In the genomic region with DNA sequence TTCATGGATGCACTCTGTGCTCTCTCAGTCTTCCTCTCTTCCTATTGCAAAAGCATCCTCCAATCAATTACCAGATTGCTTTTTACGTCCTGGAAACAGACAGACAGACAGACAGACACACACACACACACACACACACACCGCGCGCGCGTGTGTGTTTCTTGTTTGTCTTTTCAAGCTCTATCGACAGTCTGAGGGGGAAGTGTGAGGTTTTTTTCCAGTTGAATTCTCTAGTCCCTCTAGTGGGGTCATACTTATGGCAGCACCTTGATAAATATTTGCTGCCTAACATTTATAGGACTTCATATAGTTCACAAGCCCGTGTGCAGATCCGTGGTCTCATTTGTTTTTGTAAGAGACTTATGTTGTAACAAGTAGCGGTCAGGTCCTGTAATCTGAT, we compare ENCODE assay signal across 30 mouse cellular contexts. TPM values are rescaled to one million over a fixed set of nuclear protein-coding genes. Genes with fewer than 3 reads are reported as not detected.
DNase-seq lines count a peak whose midpoint lies in the region; ATAC-seq and TF ChIP-seq lines count a peak whose summit lies in the region.
"Had no signal": no experiment of that assay in that cellular context is flagged by ENCODE, and none has a peak within 500 bp of the region (broad histone marks: within the 10 kb centered on the region; RNA-seq: fewer than 3 reads in every experiment).

No protein-coding gene starts in this region.

- peaks cover 84% of the 10 kb centered on the region for H3K4me1 ChIP-seq in heart, embryonic 13.5 days
- peaks cover 9% of the 10 kb centered on the region; the same call in 1 of the 2 replicates for H3K4me1 ChIP-seq in spleen, adult 2 months (ENCODE audit: control insufficient read depth, insufficient read depth, insufficient read length)

- TF ChIP-seq POLR2A in spleen, adult 2 months (IDR thresholded peaks at IDR 0.05; ENCODE audit: low read depth, low read length) = no peak

- 75% methylated on average over 10 of the region's 10 CpGs for WGBS in heart, embryonic 13.5 days
- 64% methylated on average over 10 of the region's 10 CpGs for WGBS in spleen, adult 2 months

- no peak for TF ChIP-seq CTCF in spleen, adult 2 months (IDR thresholded peaks at IDR 0.05; ENCODE audit: extremely low read depth, insufficient read depth, insufficient read length, insufficient replicate concordance)

- H3K9ac ChIP-seq in heart, embryonic 13.5 days = peak overlapping the region; percentile 16; the same call in 1 of the 2 replicates
- H3K9ac ChIP-seq: forebrain, embryonic 12.5 days; heart, embryonic 15.5 days; hindbrain, embryonic 13.5 days; liver, embryonic 15.5 days; lung, embryonic 15.5 days; neural tube, embryonic 12.5 days had no signal

- no peak overlapping the region for H3K4me3 ChIP-seq in heart, embryonic 13.5 days
- no peak overlapping the region for H3K4me3 ChIP-seq in spleen, adult 2 months (ENCODE audit: extremely low read depth, insufficient read depth, insufficient read length)
- H3K4me3 ChIP-seq: forebrain, embryonic 12.5 days; heart, adult 2 months; heart, embryonic 15.5 days; hindbrain, embryonic 13.5 days; liver, embryonic 15.5 days; lung, embryonic 15.5 days; neural tube, embryonic 12.5 days had no signal

- DNase-seq in heart, postnatal 4 days = no peak
- DNase-seq in spleen, adult 2 months (ENCODE audit: low read depth in 1 of 2, low spot score in 2 of 2) = no peak
- no peak for DNase-seq in spleen, postnatal 36 days (ENCODE audit: low spot score in 2 of 2)
- DNase-seq in induced T-regulatory cell, adult 2 months (ENCODE audit: low read depth) = peak; percentile 29
- no peak for DNase-seq in gastrocnemius, postnatal 4 days (ENCODE audit: low spot score in 2 of 2)
- no peak for DNase-seq in neural tube, embryonic 10.5 days (ENCODE audit: extremely low spot score, low spot score)
- DNase-seq: adrenal gland, adult 8-10 months; cerebellum, postnatal 14 days; gastrocnemius, postnatal 14 days; heart, adult 2 months; heart, postnatal 36 days; kidney, adult 11 months; kidney, postnatal 4 days; layer of hippocampus, postnatal 36 days; left cerebral cortex, postnatal 4 days; liver; right cerebral cortex, adult 18-20 months; spleen, adult 18-20 months had no signal

- H3K36me3 ChIP-seq in heart, embryonic 13.5 days = peaks cover 51% of the 10 kb centered on the region
- peaks cover 3% of the 10 kb centered on the region; the same call in 1 of the 2 replicates for H3K36me3 ChIP-seq in spleen, adult 2 months (ENCODE audit: control insufficient read depth, insufficient read depth, low read length)
- H3K36me3 ChIP-seq: forebrain, embryonic 12.5 days; lung, embryonic 15.5 days; neural tube, embryonic 12.5 days had no signal

- no peak overlapping the region for H3K4me2 ChIP-seq in heart, embryonic 13.5 days
- H3K4me2 ChIP-seq: forebrain, embryonic 12.5 days; heart, embryonic 15.5 days; hindbrain, embryonic 13.5 days; liver, embryonic 15.5 days; lung, embryonic 15.5 days; midbrain, embryonic 11.5 days; neural tube, embryonic 12.5 days had no signal

- ATAC-seq in heart, embryonic 13.5 days (ENCODE audit: extremely low read depth, insufficient number of reproducible peaks, low FRiP score, low TSS enrichment) = no peak
- ATAC-seq: CD4-positive, CD25-positive, alpha-beta regulatory T cell, adult 4 months; midbrain, embryonic 16.5 days had no signal

- H3K27ac ChIP-seq in heart, embryonic 13.5 days (replicated peaks) = peak overlapping the region; percentile 85
- 0 out of 2 replicates have a peak overlapping the region, but pooled peaks have one; percentile 15 for H3K27ac ChIP-seq in spleen, adult 2 months (ENCODE audit: insufficient read depth, low read length)
- H3K27ac ChIP-seq: forebrain, embryonic 12.5 days; kidney, postnatal 0 days; liver, embryonic 15.5 days; lung, embryonic 15.5 days; neural tube, embryonic 12.5 days had no signal

- no peaks in the 10 kb centered on the region for H3K27me3 ChIP-seq in heart, embryonic 13.5 days (replicated peaks)
- no peaks in the 10 kb centered on the region for H3K27me3 ChIP-seq in spleen, adult 2 months (ENCODE audit: control insufficient read depth, insufficient read depth, low read length)
- H3K27me3 ChIP-seq: forebrain, embryonic 12.5 days; heart, embryonic 15.5 days; hindbrain, embryonic 13.5 days; liver, embryonic 15.5 days; lung, embryonic 15.5 days; neural tube, embryonic 12.5 days had no signal

- H3K9me3 ChIP-seq in heart, embryonic 13.5 days = no peaks in the 10 kb centered on the region
- H3K9me3 ChIP-seq: forebrain, embryonic 12.5 days; G1E; heart, embryonic 15.5 days; hindbrain, embryonic 13.5 days; liver, embryonic 15.5 days; lung, embryonic 15.5 days; neural tube, embryonic 12.5 days had no signal

RNA-seq across cellular contexts. Expression of a gene that starts 36.5 kb away (rescaled TPM):
- polyA plus RNA-seq in heart, embryonic 13.5 days (2015; fragmentation: Nextera tagmentation; extraction: Ambion mirVana) = 27.1 and 31.3 TPM in 2 replicates
- 10 to 100 TPM; 34.6 to 35.2 TPM for total RNA-seq in heart, postnatal 4 days (2021)
- polyA plus RNA-seq in spleen, adult 2 months (2012; rRNA removed) = 5.9 and 7.5 TPM in 2 replicates
- 10 to 100 TPM; 15.9 to 20.1 TPM for total RNA-seq in gastrocnemius, postnatal 4 days (2021)
